Mouse (Mus musculus): ENCODE measurements around the gene Slc12a9. TPM values are rescaled to one million over a fixed set of nuclear protein-coding genes. Genes with fewer than 3 reads are reported as not detected.

Slc12a9 gene
- polyA plus RNA-seq, 1 experiment from 2014 or later = 24.5 TPM

- H3K4me3 ChIP-seq (ENCODE audit: low read length) = no peak overlapping the region
- WGBS = 97% methylated on average over 10 of the region's 11 CpGs
- H3K27me3 ChIP-seq (replicated peaks; ENCODE audit: control insufficient read depth, insufficient read depth, low read length) = no peaks in the 10 kb centered on the region
- H3K9ac ChIP-seq (ENCODE audit: low read depth, low read length) = no peak overlapping the region
- H3K9me3 ChIP-seq (ENCODE audit: control insufficient read depth, low read length) = no peaks in the 10 kb centered on the region
- H3K4me1 ChIP-seq (ENCODE audit: control insufficient read depth, insufficient read depth, low read depth, low read length) = no peaks in the 10 kb centered on the region
- H3K4me2 ChIP-seq (ENCODE audit: low read length) = no peak overlapping the region
- H3K27ac ChIP-seq (ENCODE audit: low read depth, low read length) = no peak overlapping the region
- H3K36me3 ChIP-seq (ENCODE audit: control insufficient read depth, insufficient read depth, low read length) = no peaks in the 10 kb centered on the region; the same call in 1 of the 2 replicates
- no peak for ATAC-seq
Measured at GRCm38 (mm10) chr5:137369665-137370064, 36.3 kb upstream of the Slc12a9 start.

- H3K4me1 ChIP-seq (ENCODE audit: control insufficient read depth, insufficient read depth, low read depth, low read length) = no peaks in the 10 kb centered on the region
- H3K4me3 ChIP-seq (ENCODE audit: low read length) = no peak overlapping the region
- H3K9ac ChIP-seq (ENCODE audit: low read depth, low read length) = no peak overlapping the region
- H3K27ac ChIP-seq (ENCODE audit: low read depth, low read length) = no peak overlapping the region
- ATAC-seq = no peak
- H3K4me2 ChIP-seq (ENCODE audit: low read length) = no peak overlapping the region
- H3K27me3 ChIP-seq (replicated peaks; ENCODE audit: control insufficient read depth, insufficient read depth, low read length) = no peaks in the 10 kb centered on the region
- 0 out of 2 replicates have a peak, but pooled peaks cover 5% of the 10 kb centered on the region for H3K36me3 ChIP-seq (ENCODE audit: control insufficient read depth, insufficient read depth, low read length)
- 43% methylated on average over 7 of the region's 7 CpGs for WGBS
- no peaks in the 10 kb centered on the region for H3K9me3 ChIP-seq (ENCODE audit: control insufficient read depth, low read length)
Measured at GRCm38 (mm10) chr5:137358382-137358781, 25.0 kb upstream of the Slc12a9 start.

- ATAC-seq = no peak
- H3K9me3 ChIP-seq (ENCODE audit: control insufficient read depth, low read length) = no peaks in the 10 kb centered on the region
- no peak overlapping the region for H3K4me3 ChIP-seq (ENCODE audit: low read length)
- peaks cover 12% of the 10 kb centered on the region for H3K4me1 ChIP-seq (ENCODE audit: control insufficient read depth, insufficient read depth, low read depth, low read length)
- no peaks in the 10 kb centered on the region for H3K36me3 ChIP-seq (ENCODE audit: control insufficient read depth, insufficient read depth, low read length)
- H3K27me3 ChIP-seq (replicated peaks; ENCODE audit: control insufficient read depth, insufficient read depth, low read length) = peaks cover 5% of the 10 kb centered on the region; the same call in 1 of the 2 replicates
- H3K27ac ChIP-seq (ENCODE audit: low read depth, low read length) = no peak overlapping the region
- no peak overlapping the region for H3K9ac ChIP-seq (ENCODE audit: low read depth, low read length)
- H3K4me2 ChIP-seq (ENCODE audit: low read length) = no peak overlapping the region
- WGBS = 90% methylated on average over 17 of the region's 17 CpGs
Measured at GRCm38 (mm10) chr5:137354091-137354490, 20.7 kb upstream of the Slc12a9 start.

GRCm38 (mm10) chr5:137352011-137352975 lies 18.9 kb upstream of the Slc12a9 start:
- Histone ChIP-seq H3K4me2 (ENCODE audit: low read length) (peak overlapping the region; percentile 81), H3K4me1 (ENCODE audit: control insufficient read depth, insufficient read depth, low read depth, low read length) (peaks cover 18% of the 10 kb centered on the region), H3K9ac (ENCODE audit: low read depth, low read length) (peak overlapping the region; percentile 24; the same call in 1 of the 2 replicates), H3K27me3 (replicated peaks; ENCODE audit: control insufficient read depth, insufficient read depth, low read length) (peaks cover 5% of the 10 kb centered on the region; the same call in 1 of the 2 replicates), H3K36me3 (ENCODE audit: control insufficient read depth, insufficient read depth, low read length) (no peaks in the 10 kb centered on the region), H3K4me3 (ENCODE audit: low read length) (peak overlapping the region; percentile 59), H3K27ac (ENCODE audit: low read depth, low read length) (no peak overlapping the region), H3K9me3 (ENCODE audit: control insufficient read depth, low read length) (no peaks in the 10 kb centered on the region)
- ATAC-seq = no peak
- 24% methylated on average over 16 of the region's 16 CpGs for WGBS

DNA sequence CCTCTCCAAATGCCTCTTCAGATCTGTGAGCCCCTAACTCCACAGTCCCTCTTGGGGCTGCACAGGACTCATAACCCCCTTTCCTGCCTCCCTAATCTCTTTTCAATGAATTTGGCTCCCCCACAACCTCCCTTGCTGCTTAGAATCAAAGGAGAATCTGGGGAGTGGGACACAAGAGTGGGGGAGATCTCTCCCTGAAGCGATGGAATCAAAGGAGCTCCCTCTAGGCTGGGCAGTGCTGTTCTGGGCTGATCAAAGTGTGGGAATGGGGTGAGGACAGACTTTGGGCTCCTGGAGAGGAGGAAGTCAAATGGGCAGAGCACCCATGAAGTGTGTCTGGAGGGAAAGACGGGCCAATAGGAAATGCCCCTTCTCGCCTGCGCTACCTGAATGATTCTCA lies 18.0 kb upstream of the Slc12a9 start:
- Histone ChIP-seq H3K9ac (ENCODE audit: low read depth, low read length) (peak overlapping the region; percentile 69), H3K27me3 (replicated peaks; ENCODE audit: control insufficient read depth, insufficient read depth, low read length) (peaks cover 5% of the 10 kb centered on the region; the same call in 1 of the 2 replicates), H3K36me3 (ENCODE audit: control insufficient read depth, insufficient read depth, low read length) (no peaks in the 10 kb centered on the region), H3K4me3 (ENCODE audit: low read length) (peak overlapping the region; percentile 59), H3K4me1 (ENCODE audit: control insufficient read depth, insufficient read depth, low read depth, low read length) (peaks cover 18% of the 10 kb centered on the region), H3K4me2 (ENCODE audit: low read length) (peak overlapping the region; percentile 81), H3K27ac (ENCODE audit: low read depth, low read length) (no peak overlapping the region), H3K9me3 (ENCODE audit: control insufficient read depth, low read length) (no peaks in the 10 kb centered on the region)
- ATAC-seq = no peak
- WGBS = 15% methylated on average over 4 of the region's 4 CpGs

DNA sequence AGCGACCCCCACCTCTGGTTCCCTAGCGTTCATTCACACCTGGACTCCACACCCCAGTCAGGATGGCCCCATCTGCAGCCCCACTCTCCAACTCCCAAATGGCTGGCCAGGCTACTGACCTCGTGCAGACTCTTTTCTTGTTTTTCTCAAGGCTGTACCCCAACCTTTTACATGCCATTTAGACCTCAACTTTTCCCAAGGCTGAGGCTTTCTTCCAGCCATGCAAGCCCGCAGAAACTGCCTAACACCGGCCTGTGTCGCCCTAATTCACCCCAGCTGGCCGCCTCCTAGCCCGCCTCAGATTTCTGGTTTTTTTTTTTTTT lies 17.6 kb upstream of the Slc12a9 start:
- H3K27me3 ChIP-seq (replicated peaks; ENCODE audit: control insufficient read depth, insufficient read depth, low read length) = peaks cover 5% of the 10 kb centered on the region; the same call in 1 of the 2 replicates
- peak overlapping the region; percentile 81 for H3K4me2 ChIP-seq (ENCODE audit: low read length)
- H3K9ac ChIP-seq (ENCODE audit: low read depth, low read length) = peak overlapping the region; percentile 69
- H3K27ac ChIP-seq (ENCODE audit: low read depth, low read length) = peak overlapping the region; percentile 40
- H3K4me1 ChIP-seq (ENCODE audit: control insufficient read depth, insufficient read depth, low read depth, low read length) = peaks cover 18% of the 10 kb centered on the region
- ATAC-seq = no peak
- H3K36me3 ChIP-seq (ENCODE audit: control insufficient read depth, insufficient read depth, low read length) = no peaks in the 10 kb centered on the region
- no peaks in the 10 kb centered on the region for H3K9me3 ChIP-seq (ENCODE audit: control insufficient read depth, low read length)
- H3K4me3 ChIP-seq (ENCODE audit: low read length) = peak overlapping the region; percentile 59
- WGBS = 5% methylated on average over 8 of the region's 8 CpGs

DNA sequence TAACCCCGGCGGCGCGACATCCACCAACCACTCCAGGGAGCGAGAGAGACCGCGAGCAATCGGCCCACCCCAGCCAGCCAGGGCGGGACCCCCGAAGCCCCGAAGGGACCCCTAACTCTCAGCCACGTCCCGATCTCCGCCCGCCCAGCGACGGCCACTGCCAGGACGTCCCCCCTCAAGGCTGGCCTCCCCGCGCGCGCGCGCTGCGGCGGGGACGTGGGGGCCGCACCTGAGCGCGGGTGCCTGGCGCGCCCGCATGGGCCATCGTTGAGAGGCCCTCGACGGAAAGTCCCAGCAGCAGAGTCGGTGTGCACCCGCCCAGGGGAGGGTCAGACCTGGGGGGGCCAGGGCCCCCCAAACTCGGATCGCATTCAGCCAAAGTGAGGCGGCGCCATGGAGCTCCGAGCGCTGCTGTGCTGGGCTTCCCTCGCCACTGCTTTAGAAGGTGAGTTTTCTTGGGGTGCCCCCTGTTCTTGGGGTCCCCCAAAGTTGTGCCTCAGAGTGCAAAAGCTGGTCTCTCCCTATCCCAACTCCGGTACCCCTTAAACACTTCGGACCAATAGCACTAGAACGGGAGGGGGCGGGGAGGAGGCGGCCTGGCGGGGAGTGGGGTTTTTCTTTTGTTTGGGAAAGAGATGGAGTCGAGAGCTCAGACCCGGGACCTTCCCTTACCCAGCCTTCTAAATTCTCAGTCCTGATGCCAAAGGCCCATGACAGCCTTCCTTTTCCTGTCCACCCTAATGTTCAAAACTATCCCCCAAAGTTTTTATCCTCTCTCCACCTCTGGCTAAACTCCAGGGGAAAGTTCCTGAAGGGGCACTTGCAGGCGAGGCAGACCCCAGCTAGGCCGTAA lies 17.0 kb upstream of the Slc12a9 start:
- no peaks in the 10 kb centered on the region for H3K36me3 ChIP-seq (ENCODE audit: control insufficient read depth, insufficient read depth, low read length)
- H3K9me3 ChIP-seq (ENCODE audit: control insufficient read depth, low read length) = no peaks in the 10 kb centered on the region
- peak overlapping the region; percentile 78 for H3K27ac ChIP-seq (ENCODE audit: low read depth, low read length)
- peak; percentile 83 for ATAC-seq
- peaks cover 5% of the 10 kb centered on the region; the same call in 1 of the 2 replicates for H3K27me3 ChIP-seq (replicated peaks; ENCODE audit: control insufficient read depth, insufficient read depth, low read length)
- H3K4me1 ChIP-seq (ENCODE audit: control insufficient read depth, insufficient read depth, low read depth, low read length) = peaks cover 18% of the 10 kb centered on the region
- H3K4me2 ChIP-seq (ENCODE audit: low read length) = peak overlapping the region; percentile 81
- WGBS = under 1% methylated on average over 55 of the region's 55 CpGs
- H3K4me3 ChIP-seq (ENCODE audit: low read length) = peak overlapping the region; percentile 59
- H3K9ac ChIP-seq (ENCODE audit: low read depth, low read length) = peak overlapping the region; percentile 69

DNA sequence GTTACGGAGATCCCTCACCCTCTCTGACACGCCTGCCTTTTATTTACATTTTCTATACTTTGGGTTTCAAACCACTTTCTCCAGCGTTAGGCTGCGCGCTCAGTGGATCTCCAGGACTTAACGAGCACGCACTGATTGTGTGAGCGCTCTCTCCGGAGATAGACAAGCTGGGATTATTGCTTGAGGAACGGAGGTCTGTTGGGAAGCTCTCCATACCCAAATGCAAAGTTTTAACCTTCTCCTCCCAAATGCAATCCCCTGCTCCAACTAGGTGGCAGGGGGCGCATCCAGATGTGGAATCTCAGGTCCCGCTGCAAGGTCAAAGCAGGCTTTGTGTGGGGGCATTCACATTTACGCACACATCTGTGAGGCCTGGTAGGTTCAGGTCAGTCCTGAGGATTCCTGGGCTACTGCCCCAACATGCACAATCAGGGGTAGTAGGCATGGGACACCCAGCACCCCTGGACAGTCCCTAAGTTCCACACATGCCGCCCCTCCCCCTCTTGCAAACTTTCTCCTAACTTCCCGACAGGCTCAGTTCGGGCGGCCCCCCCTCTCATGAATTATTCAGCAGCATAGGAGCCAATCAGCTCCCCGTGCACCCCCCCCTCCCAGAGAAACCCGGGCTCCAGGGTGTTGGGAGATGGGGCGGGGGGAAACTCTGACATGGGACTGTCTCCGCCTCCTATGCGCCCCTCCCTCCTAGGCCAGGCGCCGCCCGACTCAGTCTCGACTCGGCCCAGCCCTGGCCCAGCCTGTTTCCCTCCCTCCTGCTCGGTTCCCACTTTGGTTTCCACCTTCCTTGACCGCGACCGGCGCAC lies 16.2 kb upstream of the Slc12a9 start, which contains the start of gene Ephb4:
Ephb4 (plus strand) TSS at position 726 of the 821 bp plus-strand sequence.
- Histone ChIP-seq H3K27ac (ENCODE audit: low read depth, low read length) (peak within 1 kb of the TSS; percentile 78), H3K4me1 (ENCODE audit: control insufficient read depth, insufficient read depth, low read depth, low read length) (peaks cover 18% of the 10 kb centered on the region), H3K9ac (ENCODE audit: low read depth, low read length) (peak within 1 kb of the TSS; percentile 69), H3K9me3 (ENCODE audit: control insufficient read depth, low read length) (no peaks in the 10 kb centered on the region), H3K36me3 (ENCODE audit: control insufficient read depth, insufficient read depth, low read length) (no peaks in the 10 kb centered on the region), H3K4me3 (ENCODE audit: low read length) (peak within 1 kb of the TSS; percentile 59), H3K4me2 (ENCODE audit: low read length) (peak within 1 kb of the TSS; percentile 81), H3K27me3 (replicated peaks; ENCODE audit: control insufficient read depth, insufficient read depth, low read length) (peaks cover 5% of the 10 kb centered on the region; the same call in 1 of the 2 replicates)
- ATAC-seq = peak; percentile 95
- 1% methylated on average over 25 of the region's 32 CpGs for WGBS

All from hindbrain, embryonic 16.5 days (tissue).